Mouse (Mus musculus): ENCODE results near the gene Gpr3. TPM values are rescaled to one million over a fixed set of nuclear protein-coding genes. Genes with fewer than 3 reads are reported as not detected.

The Gpr3 gene
- polyA plus RNA-seq, 1 experiment from 2014 or later, result 0.48 TPM

DNA sequence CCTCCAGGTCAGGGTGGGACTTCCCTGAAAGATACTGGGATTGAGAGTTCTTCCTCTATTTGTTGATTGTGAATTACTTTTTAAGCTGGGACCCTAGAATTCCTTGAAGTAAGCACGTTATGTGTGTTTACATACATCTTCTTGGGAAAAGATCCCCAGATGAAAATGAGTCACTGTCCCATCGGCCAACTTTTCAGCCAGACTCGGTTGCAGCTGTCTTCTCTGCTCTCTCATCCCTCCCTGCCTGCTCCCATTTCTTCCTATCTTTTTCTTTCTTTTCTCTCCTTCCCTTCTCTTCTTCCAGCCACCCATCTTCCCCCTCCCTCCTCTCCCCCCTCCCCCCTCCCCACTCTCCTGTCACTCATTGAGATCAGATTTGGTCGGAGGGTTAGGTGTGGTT is 17.3 kb downstream of the Gpr3 start:
- peaks cover 41% of the 10 kb centered on the region for H3K36me3 ChIP-seq
- 72% methylated on average over 4 of the region's 4 CpGs for WGBS

DNA sequence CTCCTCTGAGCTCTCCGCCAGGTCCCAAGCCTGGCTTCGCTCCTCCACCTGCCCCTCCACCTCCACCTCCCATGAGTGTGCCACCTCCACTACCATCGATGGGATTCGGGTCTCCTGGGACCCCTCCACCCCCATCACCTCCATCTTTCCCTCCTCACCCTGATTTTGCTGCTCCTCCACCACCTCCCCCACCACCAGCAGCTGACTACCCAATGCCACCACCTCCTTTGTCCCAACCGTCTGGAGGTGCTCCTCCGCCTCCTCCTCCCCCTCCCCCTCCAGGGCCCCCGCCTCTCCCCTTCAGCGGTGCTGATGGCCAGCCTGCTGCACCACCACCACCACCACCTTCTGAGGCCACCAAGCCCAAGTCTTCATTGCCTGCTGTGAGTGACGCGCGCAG is 17.9 kb downstream of the Gpr3 start:
- Histone ChIP-seq H3K27me3 (no peaks in the 10 kb centered on the region), H3K9ac (replicated peaks) (no peak overlapping the region), H3K4me1 (peaks cover 33% of the 10 kb centered on the region), H3K4me3 (no peak overlapping the region), H3K36me3 (peaks cover 45% of the 10 kb centered on the region), H3K9me3 (no peaks in the 10 kb centered on the region), H3K4me2 (replicated peaks) (no peak overlapping the region), H3K27ac (replicated peaks) (no peak overlapping the region)
- 88% methylated on average over 11 of the region's 11 CpGs for WGBS
- ATAC-seq (replicated peaks), result no peak

More for the DNA sequence above, 17.3 kb downstream of the Gpr3 start:
- no peaks in the 10 kb centered on the region for H3K9me3 ChIP-seq
- H3K9ac ChIP-seq (replicated peaks), result no peak overlapping the region
- peaks cover 38% of the 10 kb centered on the region for H3K4me1 ChIP-seq
- no peak overlapping the region for H3K4me2 ChIP-seq (replicated peaks)
- no peak overlapping the region for H3K4me3 ChIP-seq
- ATAC-seq (replicated peaks), result no peak
- no peaks in the 10 kb centered on the region for H3K27me3 ChIP-seq
- H3K27ac ChIP-seq (replicated peaks), result no peak overlapping the region

DNA sequence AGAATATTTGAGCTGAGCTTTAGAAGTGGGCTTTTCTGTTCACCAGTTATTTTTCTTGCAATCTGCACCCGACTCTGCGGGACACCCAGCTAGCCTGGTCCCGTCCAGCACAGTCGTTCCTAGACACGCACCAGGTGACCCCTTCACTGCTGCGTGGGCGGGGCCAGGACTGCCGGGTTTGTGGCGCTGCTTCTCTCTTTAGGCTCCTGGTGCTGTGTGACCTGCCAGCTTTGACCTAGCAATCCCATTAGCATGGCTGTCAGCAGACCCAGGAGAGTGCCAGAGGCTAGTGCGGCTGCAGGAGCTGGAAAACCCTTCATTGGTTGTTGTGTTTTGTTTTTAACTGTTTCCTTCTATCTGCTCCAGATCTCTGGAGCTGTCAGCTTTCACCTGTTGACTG is 22.9 kb downstream of the Gpr3 start:
- H3K27ac ChIP-seq (replicated peaks), result no peak overlapping the region
- no peak overlapping the region for H3K4me2 ChIP-seq (replicated peaks)
- peaks cover 12% of the 10 kb centered on the region for H3K4me1 ChIP-seq
- ATAC-seq (replicated peaks), result no peak
- H3K4me3 ChIP-seq, result no peak overlapping the region
- H3K9me3 ChIP-seq, result no peaks in the 10 kb centered on the region
- H3K27me3 ChIP-seq, result no peaks in the 10 kb centered on the region
- 76% methylated on average over 10 of the region's 10 CpGs for WGBS
- H3K36me3 ChIP-seq, result peaks cover 53% of the 10 kb centered on the region
- H3K9ac ChIP-seq (replicated peaks), result no peak overlapping the region

DNA sequence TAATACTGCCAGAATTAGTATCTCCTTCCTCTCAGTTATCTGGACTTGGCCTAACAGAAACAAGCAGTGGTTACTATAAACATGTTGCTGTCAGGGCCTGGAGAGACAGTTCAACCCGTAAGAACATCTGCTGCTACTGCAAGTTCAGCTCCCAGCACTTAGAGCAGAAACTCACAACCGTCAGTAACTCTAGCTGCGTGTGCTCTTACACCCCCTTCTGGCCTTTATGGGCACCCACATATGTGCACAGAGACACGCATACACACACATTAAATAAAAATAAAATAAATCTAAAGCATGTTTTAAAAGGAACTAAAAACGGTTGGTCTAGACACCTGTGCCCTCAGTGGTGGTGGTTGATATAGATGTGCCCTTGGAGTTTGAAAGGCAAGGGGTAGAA is 25.5 kb downstream of the Gpr3 start:
- no peak for ATAC-seq (replicated peaks)
- Histone ChIP-seq H3K4me1 (peaks cover 14% of the 10 kb centered on the region), H3K4me3 (no peak overlapping the region), H3K36me3 (peaks cover 38% of the 10 kb centered on the region), H3K9ac (replicated peaks) (no peak overlapping the region), H3K9me3 (no peaks in the 10 kb centered on the region), H3K27me3 (no peaks in the 10 kb centered on the region), H3K4me2 (replicated peaks) (no peak overlapping the region), H3K27ac (replicated peaks) (no peak overlapping the region)
- 93% methylated on average over 5 of the region's 5 CpGs for WGBS

DNA sequence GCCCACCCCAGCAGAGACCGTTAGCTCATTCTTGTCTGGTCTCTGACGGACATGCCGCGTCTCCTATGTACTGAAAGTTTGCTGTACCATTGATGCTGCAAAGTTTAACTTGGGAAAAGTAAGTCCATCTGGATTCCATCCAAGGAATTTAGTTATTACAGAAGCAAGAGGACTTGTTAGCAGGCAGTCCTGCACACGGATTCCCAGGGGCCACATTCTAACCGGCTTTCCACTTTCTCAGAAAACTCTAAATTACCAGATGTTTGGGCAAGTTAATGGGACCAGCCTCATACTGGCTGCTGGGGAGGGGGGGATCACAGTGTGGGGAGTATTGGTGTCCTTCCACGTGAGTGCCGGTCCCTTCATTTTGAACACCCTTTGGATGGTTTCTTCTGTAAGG is 26.4 kb downstream of the Gpr3 start:
- Histone ChIP-seq H3K4me3 (no peak overlapping the region), H3K9me3 (no peaks in the 10 kb centered on the region), H3K9ac (replicated peaks) (no peak overlapping the region), H3K27me3 (no peaks in the 10 kb centered on the region), H3K27ac (replicated peaks) (no peak overlapping the region), H3K4me1 (peaks cover 14% of the 10 kb centered on the region), H3K36me3 (peaks cover 30% of the 10 kb centered on the region), H3K4me2 (replicated peaks) (no peak overlapping the region)
- 89% methylated on average over 8 of the region's 8 CpGs for WGBS
- no peak for ATAC-seq (replicated peaks)

DNA sequence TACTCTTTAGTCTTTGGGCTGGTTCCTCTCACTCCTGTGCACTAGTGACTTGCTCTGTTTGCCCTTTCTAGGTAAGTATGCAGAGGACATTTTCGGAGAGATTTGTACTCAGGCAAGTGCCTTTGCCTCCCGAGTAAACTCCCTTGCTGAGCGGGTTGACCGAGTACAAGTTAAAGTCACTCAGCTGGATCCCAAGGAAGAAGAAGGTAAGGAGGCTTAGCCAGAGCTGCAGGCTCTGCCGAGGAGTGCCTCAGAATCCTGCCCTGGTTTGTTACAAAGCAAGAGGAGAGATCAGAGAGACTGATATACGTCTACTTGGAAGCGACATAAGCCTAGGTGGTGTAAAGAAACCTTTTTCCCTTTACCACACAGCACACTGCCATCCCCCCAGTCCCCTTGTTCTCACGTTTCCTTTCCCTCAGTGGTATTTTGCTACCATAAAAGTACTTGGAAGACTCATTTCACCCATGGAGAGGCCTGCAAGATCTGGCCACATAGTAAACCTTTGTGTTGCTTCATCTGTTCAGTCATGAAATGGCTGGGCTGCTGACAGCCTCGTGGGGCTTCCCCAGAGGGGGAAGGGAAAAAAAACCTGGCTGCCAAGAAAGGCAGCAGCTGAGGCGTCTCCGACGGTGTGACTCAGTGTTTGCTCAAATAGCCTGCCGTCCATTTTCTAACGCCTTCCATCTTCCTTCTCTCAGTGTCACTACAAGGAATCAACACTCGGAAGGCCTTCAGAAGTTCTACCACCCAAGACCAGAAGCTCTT is 27.3 kb downstream of the Gpr3 start:
- 40% methylated on average over 15 of the region's 15 CpGs for WGBS
- H3K27ac ChIP-seq (replicated peaks), result peak overlapping the region; percentile 62
- H3K27me3 ChIP-seq, result no peaks in the 10 kb centered on the region
- H3K9ac ChIP-seq (replicated peaks), result no peak overlapping the region; the same call in 1 of the 2 replicates
- H3K4me1 ChIP-seq, result peaks cover 14% of the 10 kb centered on the region
- H3K4me3 ChIP-seq, result no peak overlapping the region
- H3K4me2 ChIP-seq (replicated peaks), result no peak overlapping the region
- no peaks in the 10 kb centered on the region for H3K9me3 ChIP-seq
- no peak for ATAC-seq (replicated peaks)
- peaks cover 22% of the 10 kb centered on the region for H3K36me3 ChIP-seq

DNA sequence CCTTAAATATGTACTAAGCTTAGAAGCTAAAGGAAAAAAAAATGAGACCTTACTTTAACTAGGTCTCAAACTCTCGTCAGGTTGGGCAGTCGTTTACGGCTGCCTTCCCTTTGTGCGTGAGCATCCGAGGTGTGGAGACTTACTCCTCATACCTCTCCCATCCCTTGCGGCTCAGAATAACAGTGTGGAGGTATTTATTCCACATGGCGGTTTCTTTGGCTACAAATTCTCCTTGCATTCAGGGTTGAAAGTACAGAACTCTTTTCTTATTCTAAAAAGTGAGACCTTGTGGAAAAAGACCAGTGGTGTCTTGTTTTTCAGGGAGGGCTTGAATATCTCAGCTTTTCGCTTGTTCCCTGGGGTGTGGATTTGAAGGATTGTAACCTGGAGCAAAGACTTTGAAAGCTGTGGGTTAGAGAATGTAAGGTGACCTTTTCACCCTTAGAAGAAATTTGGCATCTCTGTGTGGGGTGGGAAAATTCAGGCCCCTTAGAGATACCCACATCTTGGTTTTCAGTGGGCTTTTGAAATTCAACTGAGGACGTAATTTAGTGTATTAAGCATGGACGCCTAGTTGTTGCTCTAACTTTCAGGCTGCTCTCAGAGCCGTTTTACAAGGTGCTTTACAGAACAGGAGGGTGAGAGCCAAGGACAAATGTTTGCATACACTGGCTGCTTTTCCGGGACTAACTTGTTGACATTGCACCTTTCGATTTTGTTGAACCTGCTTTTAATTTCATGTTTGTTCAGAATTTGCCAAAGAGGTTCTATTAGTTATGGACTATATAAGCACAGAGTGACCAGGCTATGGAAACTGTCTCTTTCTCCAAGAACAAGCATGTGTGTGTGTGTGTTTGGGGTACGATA is 28.1 kb downstream of the Gpr3 start:
- no peak overlapping the region for H3K4me3 ChIP-seq
- ATAC-seq (replicated peaks), result no peak
- no peak overlapping the region for H3K9ac ChIP-seq (replicated peaks)
- no peaks in the 10 kb centered on the region for H3K9me3 ChIP-seq
- no peak overlapping the region for H3K4me2 ChIP-seq (replicated peaks)
- H3K36me3 ChIP-seq, result peaks cover 16% of the 10 kb centered on the region
- no peaks in the 10 kb centered on the region for H3K27me3 ChIP-seq
- H3K4me1 ChIP-seq, result peaks cover 14% of the 10 kb centered on the region
- 51% methylated on average over 14 of the region's 14 CpGs for WGBS
- peak overlapping the region; percentile 62; the same call in 1 of the 2 replicates for H3K27ac ChIP-seq (replicated peaks)

DNA sequence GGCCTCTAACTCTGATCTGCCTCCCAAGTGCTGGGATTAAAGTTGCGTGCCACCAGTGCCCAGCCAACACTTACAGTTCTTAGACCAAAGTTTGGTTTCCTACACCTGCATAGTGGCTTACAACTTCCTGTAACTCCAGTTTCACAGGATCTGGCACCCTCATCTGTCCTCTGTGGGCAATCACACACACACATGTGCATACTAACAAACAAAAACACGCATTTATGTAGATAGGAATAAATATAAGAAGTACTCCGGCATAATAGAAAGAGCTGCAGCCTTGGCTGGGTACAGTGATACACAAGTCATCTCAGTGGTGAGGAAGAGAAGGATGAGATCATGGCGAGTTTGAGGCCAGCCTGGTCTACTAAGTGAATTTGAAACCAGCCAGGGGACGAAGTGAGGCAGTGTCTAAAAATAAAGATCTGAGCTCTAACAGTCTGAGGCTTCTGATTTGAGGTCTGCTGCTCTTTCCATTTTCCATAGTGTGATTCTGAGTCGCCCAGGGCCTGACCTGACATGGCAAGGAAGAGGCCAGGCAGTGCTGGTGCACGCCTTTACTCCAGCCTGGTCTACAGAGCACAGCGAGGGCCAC is 29.8 kb downstream of the Gpr3 start:
- Histone ChIP-seq H3K4me1 (peaks cover 16% of the 10 kb centered on the region), H3K9me3 (no peaks in the 10 kb centered on the region), H3K4me2 (replicated peaks) (no peak overlapping the region), H3K27me3 (no peaks in the 10 kb centered on the region), H3K27ac (replicated peaks) (no peak overlapping the region), H3K4me3 (no peak overlapping the region), H3K9ac (replicated peaks) (no peak overlapping the region), H3K36me3 (peaks cover 6% of the 10 kb centered on the region)
- ATAC-seq (replicated peaks), result no peak
- WGBS, result 94% methylated on average over 8 of the region's 8 CpGs

DNA sequence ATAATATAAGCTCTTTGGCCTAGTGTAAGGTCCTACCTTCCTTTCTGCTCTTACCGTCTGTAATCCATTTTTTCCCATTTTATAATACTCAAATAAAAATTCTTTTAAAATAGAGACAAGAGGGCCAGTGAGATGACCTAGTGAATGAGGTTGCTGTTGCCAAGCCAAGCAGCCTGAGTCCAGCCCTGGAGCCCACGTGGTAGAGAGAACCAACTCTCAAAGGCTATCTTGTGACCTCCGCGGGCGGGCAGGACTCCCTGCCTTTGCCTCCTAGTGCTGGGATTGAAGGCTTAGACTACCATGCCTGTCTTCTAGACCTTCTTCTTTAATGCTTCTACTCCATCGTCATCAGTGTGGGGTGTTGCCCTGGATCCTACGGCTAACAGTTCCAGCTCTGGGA is 33.1 kb downstream of the Gpr3 start:
- no peak for ATAC-seq (replicated peaks)
- H3K27me3 ChIP-seq, result no peaks in the 10 kb centered on the region
- 95% methylated on average over 7 of the region's 7 CpGs for WGBS
- no peak overlapping the region for H3K4me2 ChIP-seq (replicated peaks)
- peaks cover 28% of the 10 kb centered on the region for H3K4me1 ChIP-seq
- H3K9ac ChIP-seq (replicated peaks), result no peak overlapping the region
- no peak overlapping the region for H3K4me3 ChIP-seq
- no peaks in the 10 kb centered on the region for H3K9me3 ChIP-seq
- no peaks in the 10 kb centered on the region; the same call in 1 of the 2 replicates for H3K36me3 ChIP-seq
- H3K27ac ChIP-seq (replicated peaks), result no peak overlapping the region

DNA sequence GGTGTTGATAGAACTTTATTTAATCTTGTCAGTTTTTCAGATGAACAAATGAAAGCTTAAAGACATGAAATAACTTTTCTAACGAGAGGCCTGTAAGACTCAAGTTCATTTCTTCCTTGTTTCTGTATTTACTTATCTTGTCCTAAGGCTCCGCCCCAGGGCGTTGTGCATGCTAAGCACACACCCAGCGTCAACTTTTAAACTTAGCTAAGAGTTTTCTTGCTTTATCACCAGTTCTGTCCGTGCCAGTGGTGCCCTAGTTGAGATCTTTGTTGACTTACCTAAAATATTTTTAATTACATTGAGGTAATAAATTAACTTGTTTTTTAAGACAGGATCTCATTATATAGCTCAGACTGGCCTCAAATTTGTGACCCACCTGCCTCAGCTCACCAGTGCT is 34.0 kb downstream of the Gpr3 start:
- Histone ChIP-seq H3K4me2 (replicated peaks) (no peak overlapping the region), H3K27ac (replicated peaks) (no peak overlapping the region), H3K9me3 (no peaks in the 10 kb centered on the region), H3K9ac (replicated peaks) (no peak overlapping the region), H3K4me1 (peaks cover 27% of the 10 kb centered on the region), H3K27me3 (no peaks in the 10 kb centered on the region), H3K36me3 (no peaks in the 10 kb centered on the region; the same call in 1 of the 2 replicates), H3K4me3 (no peak overlapping the region)
- WGBS, result 89% methylated on average over 5 of the region's 5 CpGs
- ATAC-seq (replicated peaks), result no peak

DNA sequence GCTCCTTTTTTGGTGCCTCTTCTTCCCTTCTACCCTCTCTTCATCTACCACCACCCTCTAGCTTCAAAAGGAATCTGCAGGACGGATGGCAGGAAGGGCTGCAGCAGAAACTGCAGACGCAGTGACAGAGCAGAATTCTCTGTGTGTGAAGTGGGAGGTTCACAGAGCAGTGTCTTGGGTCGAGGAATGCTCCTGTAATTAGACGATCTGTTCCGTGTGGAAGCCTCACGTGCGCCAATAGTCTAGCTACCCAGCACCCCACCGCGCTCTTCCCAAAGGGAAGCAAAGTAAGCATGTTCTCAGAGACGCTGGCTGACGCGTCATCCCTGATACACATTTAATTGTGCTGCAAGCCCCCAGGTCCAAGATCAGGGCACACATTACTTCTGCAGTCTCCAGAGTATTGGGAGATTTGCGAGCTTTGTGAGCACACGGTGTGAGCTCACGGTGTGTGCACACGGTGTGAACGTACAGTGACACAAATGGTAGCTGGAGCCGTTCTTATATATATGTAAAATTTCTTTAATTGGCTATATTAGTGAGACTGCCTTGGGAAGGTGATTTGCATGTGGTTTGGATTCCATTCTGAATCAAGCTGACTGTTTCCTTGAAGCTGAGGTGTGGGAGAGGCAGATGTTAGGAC is 35.5 kb downstream of the Gpr3 start:
- H3K9ac ChIP-seq (replicated peaks), result 0 out of 2 replicates have a peak overlapping the region, but pooled peaks have one; percentile 5
- no peaks in the 10 kb centered on the region; the same call in 1 of the 2 replicates for H3K36me3 ChIP-seq
- H3K27ac ChIP-seq (replicated peaks), result peak overlapping the region; percentile 77
- H3K4me1 ChIP-seq, result peaks cover 27% of the 10 kb centered on the region
- no peak overlapping the region for H3K4me3 ChIP-seq
- WGBS, result 50% methylated on average over 18 of the region's 18 CpGs
- no peaks in the 10 kb centered on the region for H3K27me3 ChIP-seq
- ATAC-seq (replicated peaks), result peak; percentile 71; the same call in 1 of the 2 replicates
- 0 out of 2 replicates have a peak overlapping the region, but pooled peaks have one; percentile 1 for H3K4me2 ChIP-seq (replicated peaks)
- no peaks in the 10 kb centered on the region for H3K9me3 ChIP-seq
